Mouse (Mus musculus) left cerebral cortex, postnatal 14 days (tissue): ENCODE measurements at regions not wholly inside any gene's neighbourhood (a gene's known extent, or its start where the extent isn't known, plus 50 kb on each side); places are given as distances from the start of the nearest gene placed in this dataset.

ENCODE experiments used
- DNase-seq, 2 experiments: peaks; one replicate each; pipeline ENCODE4 v3.0.0; 2021 to 2022; ENCODE audit warnings: low spot score in 2 of 2, mixed read lengths in 1 of 2
- intact Hi-C: fragments of 180-260 bp; cut with DNase I; formaldehyde crosslinking; loops from one replicate; pipeline ENCODE4 v1.15.1; 2025

GRCm38 (mm10) chr13:38281712-38282111 lies 63.2 kb upstream of the Bmp6 start:
- DNase-seq = no peak
- intact Hi-C loops = no loop called here

- intact Hi-C loops = no loop called here
- DNase-seq = no peak
Observed at GRCm38 (mm10) chr13:38287960-38288359, 56.9 kb upstream of the Bmp6 start.

- intact Hi-C loops = no loop called here
Observed at GRCm38 (mm10) chr13:38288572-38289440, 56.1 kb upstream of the Bmp6 start.

GRCm38 (mm10) chr13:38290287-38290941 lies 54.5 kb upstream of the Bmp6 start:
- peak in 1 of 2 experiments; percentile 8 for DNase-seq
- intact Hi-C loops = no loop called here

More at GRCm38 (mm10) chr13:38288572-38289440, 56.1 kb upstream of the Bmp6 start:
- DNase-seq = no peak

- no peak for DNase-seq
- intact Hi-C loops = no loop called here
Observed at GRCm38 (mm10) chr13:38291487-38291886, 53.4 kb upstream of the Bmp6 start.
